Mouse (Mus musculus) c-Kit-positive CD71-negative TER-119-negative erythroid progenitor cells, embryonic 14.5 days (primary cell): ENCODE measurements around the gene Pbx1.
"Not testable (repeated sequence)": the region's sequence is repeated elsewhere in the genome, so short reads cannot be mapped to it uniquely, and the experiment has no call there.

Experiments used
- DNase-seq: peaks from one replicate; pipeline ENCODE4 v3.0.0-alpha.2; 2013; ENCODE audit warnings: low read depth

Pbx1 gene

DNA sequence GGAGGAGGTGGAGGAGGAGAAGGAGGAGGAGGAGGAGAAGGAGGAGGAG lies at the start of gene Pbx1:
Gene Pbx1, minus strand, starts transcription at position 39 of the 49 bp plus-strand sequence.
- not testable (repeated sequence) for DNase-seq

DNA sequence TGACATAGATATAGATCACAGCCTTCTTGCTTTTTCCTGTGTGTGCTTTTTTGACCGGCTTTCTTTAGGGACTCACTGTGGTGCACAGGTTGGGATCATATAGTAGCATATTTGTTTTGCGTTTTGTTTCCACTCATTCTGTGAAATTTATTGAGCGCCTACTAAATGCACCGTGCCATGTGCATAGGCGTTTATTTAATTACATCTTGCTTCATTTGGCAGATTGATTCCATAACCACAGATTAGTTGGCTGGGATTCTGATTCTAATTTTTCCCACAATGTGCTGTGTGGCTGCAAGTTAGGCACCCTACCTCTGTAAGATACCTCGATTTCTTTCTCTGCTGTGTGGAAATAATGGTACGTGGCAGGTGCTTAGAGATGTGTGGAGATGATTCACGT lies 47.6 kb upstream of the Pbx1 start:
- no peak for DNase-seq

DNA sequence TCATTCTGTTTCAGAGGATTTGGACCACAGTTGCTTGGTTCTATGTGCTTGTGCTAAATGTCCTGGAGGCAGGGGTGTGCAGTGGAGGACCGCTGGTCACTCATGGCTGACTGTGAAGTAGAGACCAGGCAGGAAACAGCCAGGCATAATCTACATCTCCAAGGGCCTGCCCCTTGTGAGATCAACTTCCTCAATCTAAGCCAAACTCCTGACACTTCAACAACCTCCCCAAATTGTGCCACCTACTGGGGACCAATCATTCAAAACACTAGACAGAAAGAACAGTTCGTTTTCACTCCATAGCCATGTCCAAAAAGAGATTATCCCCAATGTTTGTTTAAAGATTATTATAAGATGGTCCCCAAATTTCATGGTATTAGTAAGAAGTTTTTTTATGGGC lies 46.8 kb upstream of the Pbx1 start:
- DNase-seq, result peak; percentile 10

DNA sequence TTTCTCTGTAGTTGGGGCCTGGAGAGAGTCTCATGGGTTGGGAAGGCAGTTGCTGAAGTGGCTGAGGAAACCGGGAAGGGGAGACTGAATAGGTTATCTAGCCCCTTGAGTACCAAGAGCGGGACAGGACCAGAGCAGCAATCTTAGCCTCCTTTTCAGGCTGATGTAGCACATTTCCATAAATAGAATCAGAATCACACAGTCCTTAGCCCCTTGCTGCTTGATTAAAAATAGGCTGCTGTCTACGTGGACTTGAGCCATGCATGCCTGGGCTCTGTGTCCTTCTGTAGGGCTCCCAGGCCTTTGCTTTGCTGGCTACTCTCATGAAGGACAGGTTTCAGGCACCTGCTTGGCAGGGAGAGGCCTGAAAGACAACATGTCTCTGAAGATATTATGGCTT lies 44.8 kb upstream of the Pbx1 start:
- DNase-seq, result no peak

DNA sequence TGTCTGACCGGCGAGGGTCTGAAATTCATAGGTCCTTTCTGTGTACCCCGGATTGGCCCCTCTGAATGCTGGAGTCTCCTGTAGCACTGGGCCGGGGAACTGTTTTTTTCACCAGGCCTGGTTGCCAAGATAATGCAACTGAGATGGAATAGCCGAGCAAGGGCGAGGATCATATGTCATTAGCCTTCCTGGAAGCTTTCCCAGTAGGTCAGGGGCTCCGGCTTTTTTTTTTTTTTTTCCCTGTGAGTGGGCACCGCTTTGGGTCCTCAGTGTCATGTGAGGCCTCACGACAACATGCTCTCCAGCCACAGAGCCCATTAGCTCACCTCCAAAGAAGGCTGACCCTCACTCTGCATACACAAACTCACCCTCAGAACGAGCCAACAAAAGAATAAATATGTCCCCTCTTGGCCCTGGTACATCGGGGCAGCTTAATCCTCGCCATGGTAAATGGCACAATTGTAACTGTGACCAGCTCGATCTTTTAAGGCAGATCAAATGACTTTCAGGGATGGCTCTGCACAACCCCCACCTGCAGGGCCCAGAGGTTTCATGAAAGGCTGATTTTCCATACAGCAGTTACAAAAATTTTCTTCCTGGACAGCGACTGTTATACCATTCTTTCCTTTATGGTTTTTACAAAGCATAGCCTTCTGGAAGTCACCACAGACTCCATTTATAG lies 44.3 kb upstream of the Pbx1 start:
- no peak for DNase-seq

DNA sequence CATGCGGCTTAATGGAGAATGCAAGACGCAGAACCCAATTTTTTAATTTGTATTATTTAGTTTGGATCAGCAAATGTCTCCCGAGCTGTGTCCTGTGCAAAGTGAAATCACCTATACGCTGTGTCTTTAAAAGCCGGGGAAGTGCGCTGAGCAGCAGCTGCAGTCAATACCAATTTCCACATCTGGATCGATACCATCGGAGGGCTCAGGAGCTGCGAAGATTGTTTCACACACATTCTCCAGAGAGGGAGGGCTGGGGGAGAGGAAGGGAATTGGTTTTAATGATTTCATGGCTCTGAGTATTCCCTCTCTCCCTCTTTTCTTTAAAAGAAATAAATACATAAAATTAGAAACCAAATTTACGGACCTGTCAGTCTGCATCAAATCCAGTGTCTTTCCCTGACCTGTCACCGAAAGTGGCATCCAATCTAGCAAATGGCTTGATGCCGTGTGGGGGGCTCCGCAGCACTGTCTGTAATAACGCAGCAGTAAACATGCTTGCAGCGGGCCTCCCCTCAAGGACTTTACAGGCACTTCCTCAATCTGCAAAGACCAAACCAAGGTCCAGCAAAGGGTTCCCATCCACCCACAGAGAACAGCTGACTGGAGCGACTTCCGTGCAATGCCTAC lies 43.6 kb upstream of the Pbx1 start:
- no peak for DNase-seq

DNA sequence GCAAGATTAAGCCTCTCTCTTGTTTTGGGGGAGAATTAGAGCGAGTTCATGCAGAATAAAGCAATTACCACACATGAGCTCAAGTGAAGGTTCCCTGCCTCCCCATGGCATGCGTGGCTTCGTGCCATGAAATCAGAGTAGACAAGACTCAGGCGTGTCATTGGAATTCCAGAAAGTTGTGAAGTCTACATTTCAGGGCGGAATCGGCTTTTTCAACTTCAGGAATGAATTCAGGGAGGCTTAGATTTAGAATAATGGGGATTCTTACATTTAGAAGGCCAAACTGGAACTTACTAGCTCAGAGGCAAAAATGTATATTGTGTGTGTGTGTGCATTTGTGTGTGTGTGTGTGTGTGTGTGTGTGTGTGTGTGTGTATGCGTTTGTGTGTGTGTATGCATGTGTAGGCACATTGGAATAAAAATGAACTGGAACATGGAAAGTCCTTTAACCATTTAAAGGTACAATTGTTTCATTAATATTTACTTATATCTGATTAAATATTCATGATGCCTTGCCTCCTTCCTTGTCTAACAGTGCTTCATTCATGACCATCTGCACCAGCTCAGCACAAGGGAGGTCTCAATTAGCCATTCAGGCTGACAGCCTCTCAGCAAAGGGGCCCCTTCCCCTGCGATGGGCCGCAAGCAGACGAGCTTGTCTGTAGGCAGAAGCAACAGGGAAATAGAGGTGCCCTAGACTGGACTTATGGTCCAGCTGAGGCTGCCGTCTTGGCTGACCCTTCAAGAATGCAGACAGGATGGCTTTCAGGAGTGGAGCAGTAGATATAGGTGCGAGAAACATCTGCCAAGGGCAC lies 41.4 kb upstream of the Pbx1 start:
- DNase-seq, result no peak

DNA sequence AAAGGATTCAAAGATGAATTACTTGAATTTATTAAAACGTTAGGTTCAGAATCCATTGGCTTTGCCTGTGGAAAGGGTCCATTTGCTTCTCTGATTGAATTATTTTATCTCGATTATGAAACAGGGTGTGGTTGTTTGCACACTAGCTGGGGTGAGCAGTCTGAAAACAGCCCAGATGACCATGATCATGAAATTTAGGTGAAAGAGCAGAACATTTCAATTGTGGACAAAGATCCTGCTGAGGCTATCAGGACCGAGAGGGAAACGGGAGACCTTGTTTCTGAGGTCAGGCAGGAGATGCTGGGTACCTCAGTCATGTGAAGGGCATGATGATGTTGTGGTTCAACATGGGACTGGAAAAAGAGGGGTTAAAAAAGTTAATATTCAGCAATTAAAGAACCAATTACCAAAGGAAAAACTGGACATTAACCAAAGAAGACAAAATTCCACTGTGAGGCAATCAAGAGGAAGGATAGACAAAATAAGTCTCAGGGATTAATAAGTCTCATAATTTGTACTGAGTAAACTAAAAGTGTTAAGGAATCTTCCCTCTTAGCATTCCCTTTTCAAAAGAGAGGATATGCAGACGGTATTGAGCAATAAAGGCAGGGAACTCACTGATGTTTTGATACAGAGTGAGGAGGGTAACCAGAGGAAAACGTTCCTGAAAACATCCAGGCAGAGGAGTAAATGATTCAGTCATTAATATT lies 40.6 kb upstream of the Pbx1 start:
- no peak for DNase-seq

DNA sequence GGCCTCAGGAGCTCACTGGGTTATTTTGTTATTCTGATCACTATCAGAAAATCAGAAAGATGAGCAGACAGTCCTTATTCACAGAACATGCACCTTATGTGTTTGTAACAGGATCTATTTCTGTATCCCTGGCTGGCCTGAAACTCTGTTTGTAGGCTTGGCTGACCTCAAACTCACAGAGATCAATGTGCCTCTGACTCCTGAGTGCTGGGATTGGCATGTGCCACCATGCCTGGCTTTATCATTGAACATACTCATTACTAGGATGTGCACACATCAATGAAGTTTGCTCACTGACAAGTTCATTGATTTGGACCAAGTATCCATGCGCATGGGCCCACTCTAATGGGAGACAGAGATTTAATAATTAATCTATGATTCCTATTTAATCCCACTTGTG lies 27.4 kb upstream of the Pbx1 start:
- DNase-seq, result no peak

DNA sequence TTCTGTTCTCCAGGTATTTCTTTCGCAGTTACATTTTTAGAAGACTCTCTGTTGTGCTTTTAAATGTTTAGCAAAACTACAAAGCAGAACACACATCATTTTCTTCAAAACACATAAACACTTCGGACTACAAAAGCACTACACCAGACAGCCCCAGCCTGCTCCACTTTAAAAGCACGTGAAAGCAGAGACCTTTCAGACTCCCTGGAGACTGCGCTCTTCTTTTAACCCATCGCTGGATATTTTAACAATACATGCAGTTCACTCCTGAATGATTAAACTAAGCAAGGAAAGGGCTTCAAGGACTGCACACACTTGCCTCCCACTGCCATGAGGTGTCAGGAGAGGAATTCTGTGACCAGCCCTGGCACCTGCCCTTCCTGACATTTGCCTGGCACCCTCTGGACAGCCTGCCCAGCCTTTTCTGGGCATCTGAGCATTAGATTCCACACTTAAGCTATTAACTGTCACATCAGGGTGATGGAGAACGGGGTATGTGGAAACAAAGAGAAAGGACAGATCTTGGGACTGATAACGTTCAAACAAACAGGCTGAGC lies 25.2 kb upstream of the Pbx1 start:
- DNase-seq, result no peak

DNA sequence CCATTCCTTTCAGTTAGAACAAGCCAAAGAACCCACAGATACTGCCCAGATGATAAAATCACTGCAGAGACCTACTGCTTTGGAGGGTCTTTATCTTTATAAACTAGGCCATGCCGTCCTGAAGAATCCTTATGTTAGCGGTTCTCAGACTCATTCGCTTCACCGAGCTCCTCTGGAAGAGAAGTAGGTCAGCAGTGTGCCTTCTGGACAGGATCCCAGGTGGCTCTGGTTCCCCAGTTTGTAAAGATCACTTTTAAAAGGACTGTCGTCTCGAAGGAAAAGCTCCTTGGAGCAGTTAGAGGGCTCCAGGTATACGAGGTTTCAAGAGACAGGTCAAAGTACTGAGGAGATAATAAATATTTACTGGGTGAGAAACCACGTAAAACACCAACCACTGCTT lies 23.1 kb upstream of the Pbx1 start:
- no peak for DNase-seq

DNA sequence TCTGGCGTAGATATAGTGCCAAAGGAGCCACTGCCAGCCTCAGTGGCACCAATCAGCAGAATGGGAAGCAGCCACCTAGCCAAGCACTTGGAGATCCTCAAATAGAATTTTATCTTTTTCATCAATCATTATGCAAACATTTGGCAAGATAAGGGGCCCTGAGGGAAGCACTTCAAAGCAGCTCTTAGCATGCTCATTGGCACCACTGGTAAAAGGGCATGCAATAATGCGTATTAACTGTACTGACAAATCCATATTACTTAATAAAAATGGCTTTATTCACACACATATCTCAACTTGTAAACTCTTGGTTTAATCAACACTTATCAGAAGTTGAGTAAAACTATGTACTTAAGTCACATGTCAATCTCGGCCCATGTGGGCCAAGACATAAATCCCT lies 1.6 kb upstream of the Pbx1 start:
- DNase-seq, result no peak

DNA sequence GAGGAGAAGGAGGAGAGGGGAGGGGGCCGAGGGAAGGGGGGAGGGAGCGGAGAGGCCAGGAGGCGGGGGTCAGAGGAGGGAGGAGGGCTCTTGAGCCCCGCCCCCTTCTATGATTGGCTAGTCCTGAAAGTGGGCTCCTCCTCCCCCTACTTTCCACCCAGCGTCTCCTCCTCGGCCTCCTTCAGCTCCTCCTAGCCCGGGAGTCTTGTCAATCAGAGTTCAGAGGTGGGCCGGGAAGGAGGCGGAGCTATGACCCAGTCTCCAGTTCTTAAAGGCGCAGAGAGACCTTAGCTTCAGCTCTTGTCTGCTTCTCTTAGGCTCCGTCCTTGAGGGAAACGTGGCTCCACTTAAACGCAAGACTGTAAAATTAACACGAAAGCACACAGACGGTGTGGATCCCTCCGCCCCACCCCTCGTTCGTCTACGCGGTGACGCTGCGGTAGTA lies 233 bp upstream of the Pbx1 start:
- DNase-seq, result peak; percentile 96

DNA sequence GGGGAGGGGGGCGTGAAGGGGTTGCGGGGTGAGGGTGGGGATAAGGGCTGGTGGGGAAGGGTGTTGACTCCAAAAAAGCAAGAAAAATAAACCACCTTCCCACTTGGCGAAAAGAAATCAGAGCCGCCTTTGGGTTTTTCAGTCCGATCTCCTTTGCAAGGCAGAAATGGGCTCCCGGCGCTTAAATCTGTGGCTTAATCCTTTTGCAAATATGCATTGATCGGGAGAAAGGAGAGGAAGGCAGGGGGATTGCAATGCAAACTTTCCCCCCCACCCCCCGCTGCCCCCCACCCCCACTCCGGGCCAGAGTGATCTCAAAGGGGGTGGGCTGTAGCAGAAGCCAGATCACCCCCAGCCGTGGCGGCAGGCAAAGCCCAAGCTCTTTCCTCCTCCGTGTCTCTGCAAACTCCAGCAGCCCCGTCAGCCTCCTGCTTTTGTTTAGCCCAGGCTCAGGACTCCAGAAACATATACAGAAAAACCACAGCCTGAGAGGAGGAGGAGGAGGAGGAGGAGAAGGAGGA lies 299 bp downstream of the Pbx1 start:
- no peak for DNase-seq

DNA sequence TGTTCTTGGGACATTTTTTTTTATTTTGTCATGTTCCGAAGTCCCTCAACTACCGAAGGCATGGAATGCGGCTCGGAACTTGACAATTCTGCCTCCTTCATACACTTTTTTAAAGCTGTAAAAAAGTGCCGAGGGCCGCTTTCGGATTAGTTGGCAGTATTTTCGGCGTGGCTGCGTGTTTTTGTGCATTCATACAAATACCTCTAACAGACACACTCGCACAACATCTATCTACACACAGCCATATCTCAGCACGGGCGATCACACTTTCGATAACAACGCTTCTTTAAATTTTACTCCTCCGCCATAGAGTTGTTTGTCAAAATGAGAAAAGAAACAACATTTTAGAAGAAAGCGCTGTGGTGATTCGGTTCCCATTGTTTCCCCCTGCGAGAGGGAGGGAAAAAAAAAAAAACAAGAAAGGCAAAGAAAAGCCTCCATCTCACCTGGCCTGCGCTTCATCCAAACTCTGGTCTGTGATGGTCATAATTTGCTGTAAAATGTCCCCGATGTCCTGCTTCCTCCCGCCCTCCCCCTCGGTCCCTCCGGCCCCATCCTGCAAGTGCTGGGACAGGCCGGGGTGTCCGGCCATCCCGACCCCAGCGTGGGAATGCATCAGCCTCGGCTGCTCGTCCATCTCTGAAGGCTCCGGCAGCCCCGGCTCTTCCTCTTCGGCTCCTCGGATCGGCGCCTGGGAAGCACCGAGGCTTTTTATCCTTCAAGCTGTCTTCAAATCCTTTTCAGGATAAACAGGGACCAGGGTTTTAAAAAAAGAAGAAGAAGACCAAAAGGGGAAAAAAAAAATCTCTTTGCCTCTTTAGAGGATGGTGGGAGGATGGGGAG lies 981 bp downstream of the Pbx1 start:
- DNase-seq, result no peak

DNA sequence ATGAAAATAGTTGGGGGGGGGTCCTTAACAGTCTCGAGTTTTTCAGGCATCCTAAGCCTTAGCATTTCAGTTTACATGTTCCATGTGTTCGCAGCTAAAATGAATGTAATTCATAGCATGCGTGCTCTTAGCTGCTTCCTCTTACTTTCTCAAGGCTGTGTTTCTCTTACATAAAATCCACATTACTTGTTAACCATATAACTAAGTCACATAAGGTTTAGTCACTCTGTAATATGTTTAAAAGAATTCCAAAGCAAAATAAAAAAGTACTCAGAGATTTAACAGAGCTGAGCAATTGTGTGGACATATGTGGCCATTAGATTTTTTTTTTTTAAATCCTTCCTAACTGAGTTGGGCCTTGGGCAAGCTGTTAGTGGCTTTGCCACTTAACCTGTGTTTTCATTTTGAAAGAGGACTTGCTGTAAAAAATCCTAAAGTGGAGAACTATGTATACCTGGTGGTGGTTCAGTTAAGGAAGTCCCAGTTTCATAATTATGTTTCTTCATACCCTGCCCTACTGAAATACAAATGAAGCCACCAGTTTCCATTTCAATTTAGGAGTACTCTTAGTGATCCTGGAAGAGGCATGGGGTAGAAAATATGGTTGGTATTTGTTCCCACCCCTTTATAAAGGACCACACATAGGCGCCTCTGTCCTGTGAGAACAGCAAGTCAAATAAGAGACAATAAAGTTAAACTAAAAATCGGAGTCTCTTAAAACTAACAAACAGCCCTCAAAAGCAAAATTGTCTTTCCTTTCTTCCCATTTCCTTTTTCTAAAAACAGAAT lies 2.0 kb downstream of the Pbx1 start:
- no peak for DNase-seq

DNA sequence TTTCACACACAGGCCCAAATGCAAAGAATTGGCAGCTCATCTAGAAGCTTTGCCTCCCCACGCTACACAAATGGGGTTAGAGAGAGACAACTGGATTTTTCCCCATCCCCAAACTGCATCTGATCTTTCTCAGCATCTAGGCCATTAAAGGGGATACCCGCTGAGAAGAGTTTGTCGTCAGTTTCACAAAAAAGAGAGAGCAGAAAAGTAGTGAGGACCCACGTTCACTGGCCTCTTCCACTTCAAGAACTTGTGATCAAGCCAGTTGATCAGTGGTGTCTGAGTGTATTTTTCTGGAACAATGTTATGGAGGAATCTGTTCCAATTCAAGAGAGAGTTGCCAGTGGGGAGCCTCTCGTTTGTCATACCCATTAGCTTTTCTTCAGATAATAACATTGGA lies 2.7 kb downstream of the Pbx1 start:
- DNase-seq, result no peak

DNA sequence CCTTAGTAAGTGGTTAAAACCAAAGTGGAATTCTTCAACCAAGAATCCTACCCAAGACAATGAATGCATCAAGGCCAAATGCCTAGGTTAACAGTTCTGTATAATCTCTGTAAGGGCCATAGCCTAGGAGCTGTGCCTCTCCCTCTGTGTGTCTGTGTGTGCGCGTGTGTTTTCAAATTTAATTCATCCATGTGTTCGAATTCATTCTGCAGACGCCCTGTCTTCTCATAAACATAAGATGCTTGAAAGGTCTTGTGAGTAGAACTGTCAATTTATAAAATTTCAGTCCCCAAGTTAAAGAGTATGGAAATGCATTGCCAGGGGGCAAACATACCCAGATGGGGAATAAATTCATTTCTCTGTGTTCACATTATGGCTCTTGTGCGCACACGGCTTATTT lies 3.8 kb downstream of the Pbx1 start:
- no peak for DNase-seq

DNA sequence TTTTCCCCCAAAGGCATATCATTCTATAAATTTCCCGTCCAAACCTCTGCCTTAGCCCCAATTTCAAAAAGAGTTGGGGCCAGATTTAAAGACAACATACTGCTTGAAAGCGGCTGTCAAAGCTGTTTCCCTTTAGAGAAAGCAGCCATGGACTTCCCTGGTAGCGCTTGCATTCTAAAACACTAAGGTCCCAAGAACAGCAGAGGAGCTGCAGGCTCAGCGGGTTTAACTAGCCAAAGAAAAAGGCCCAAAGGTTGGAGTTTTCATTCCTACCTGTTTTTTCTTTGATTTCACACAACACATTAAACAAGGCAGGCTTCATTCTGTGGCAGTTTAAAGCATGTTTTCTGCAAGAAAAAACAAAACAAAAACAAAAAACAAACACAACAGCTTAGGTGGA lies 4.5 kb downstream of the Pbx1 start:
- no peak for DNase-seq

DNA sequence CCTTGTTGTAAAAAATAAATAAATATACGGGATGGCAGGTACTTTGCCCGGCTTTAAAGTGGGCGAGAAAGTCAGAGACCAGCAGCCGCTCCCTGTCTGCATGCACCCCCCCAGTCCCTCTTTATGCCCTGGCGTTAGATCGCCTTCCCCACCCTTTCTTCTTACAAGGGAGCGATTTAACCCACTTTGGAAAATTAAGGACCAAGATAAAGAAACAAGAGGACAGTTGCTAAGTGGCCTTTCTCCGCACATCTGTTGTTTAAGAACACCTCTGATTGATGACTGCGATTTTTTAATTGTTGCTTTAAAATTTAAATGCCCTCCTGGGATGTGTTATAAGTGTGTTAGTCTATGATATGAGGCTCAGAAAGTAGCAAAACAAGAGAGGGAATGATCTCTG lies 5.2 kb downstream of the Pbx1 start:
- DNase-seq, result no peak

DNA sequence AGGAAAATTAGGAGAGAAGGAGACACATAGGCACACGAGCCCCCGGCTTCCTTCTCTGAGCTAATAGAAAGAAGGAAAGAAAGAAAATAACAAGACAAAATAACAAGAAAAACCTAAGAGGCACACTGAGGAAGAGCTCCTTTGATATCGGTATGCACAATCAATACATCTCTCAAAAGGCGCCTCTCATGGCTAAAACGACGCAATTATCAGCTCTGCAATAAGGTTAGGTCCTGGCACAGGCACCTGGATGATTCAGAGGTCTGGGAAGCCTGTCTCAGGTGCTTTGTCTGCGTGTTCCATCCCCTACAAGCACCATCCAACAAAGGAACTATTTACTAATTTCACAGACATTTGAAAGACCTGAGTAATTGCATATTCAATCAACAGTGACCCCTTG lies 5.8 kb downstream of the Pbx1 start:
- no peak for DNase-seq
